Mouse (Mus musculus) myocyte (in vitro differentiated cells): ENCODE measurements at regions not wholly inside any gene's neighbourhood (a gene's known extent, or its start where the extent isn't known, plus 50 kb on each side); places are given as distances from the start of the nearest gene placed in this dataset.

Source experiments
- H3K27me3 ChIP-seq: one replicate; pipeline ENCODE4 v1.6.1; 2011; ENCODE audit not compliant: control insufficient read depth, insufficient read depth, insufficient read length
- H3K36me3 ChIP-seq: one replicate; pipeline ENCODE4 v1.6.1; 2011; ENCODE audit not compliant: control insufficient read depth, insufficient read depth
- H3K4me2 ChIP-seq: one replicate; pipeline ENCODE4 v1.6.1; 2011; ENCODE audit warnings: low read depth, control low read depth
- H3K4me3 ChIP-seq: one replicate; pipeline ENCODE4 v1.5.1; 2011; ENCODE audit warnings: mild to moderate bottlenecking, control low read depth, moderate library complexity
- H3K79me2 ChIP-seq: one replicate; pipeline ENCODE4 v1.6.1; 2011; ENCODE audit not compliant: control insufficient read depth, insufficient read depth
- H3ac ChIP-seq: one replicate; pipeline ENCODE4 v1.6.1; 2011; ENCODE audit not compliant: control insufficient read depth, insufficient read length
- CEBPB ChIP-seq: IDR thresholded peaks from 2 replicates; pipeline ENCODE4 v1.6.1; 2011; ENCODE audit warnings: mild to moderate bottlenecking, moderate library complexity; ENCODE audit not compliant: poor library complexity, insufficient read depth, severe bottlenecking
- E2F4 ChIP-seq: IDR thresholded peaks from one replicate; pipeline ENCODE4 v1.6.1; 2011; ENCODE audit warnings: mild to moderate bottlenecking, control low read depth, moderate library complexity; ENCODE audit not compliant: insufficient read depth
- MAX ChIP-seq: IDR thresholded peaks from one replicate; pipeline ENCODE4 v1.6.1; 2011; ENCODE audit warnings: low read depth, mild to moderate bottlenecking, control low read depth
- MYOD1 ChIP-seq, 3 experiments: IDR thresholded peaks; one replicate each; pipeline ENCODE4 v1.6.1; 2011; ENCODE audit warnings: control low read depth in 2 of 3, low read depth in 2 of 3, mild to moderate bottlenecking in 2 of 3, moderate library complexity in 1 of 3; ENCODE audit not compliant: insufficient read length in 2 of 3, control insufficient read depth in 1 of 3
- MYOG ChIP-seq, 3 experiments: IDR thresholded peaks; one replicate each; pipeline ENCODE4 v1.6.1; 2011; ENCODE audit warnings: control low read depth in 2 of 3, low read depth in 2 of 3, mild to moderate bottlenecking in 2 of 3; ENCODE audit not compliant: insufficient read length in 2 of 3, control insufficient read depth in 1 of 3, insufficient read depth in 1 of 3
- POLR2A ChIP-seq: IDR thresholded peaks from one replicate; pipeline ENCODE4 v1.6.1; 2011; ENCODE audit warnings: low read depth, mild to moderate bottlenecking, control low read depth, moderate library complexity; ENCODE audit not compliant: insufficient read length
- POLR2AphosphoS2 ChIP-seq: IDR thresholded peaks from one replicate; pipeline ENCODE4 v1.6.1; 2011; ENCODE audit warnings: low read depth, control low read depth; ENCODE audit not compliant: insufficient read length
- REST ChIP-seq: IDR thresholded peaks from one replicate; pipeline ENCODE4 v1.6.1; 2011; ENCODE audit warnings: mild to moderate bottlenecking, control low read depth, moderate library complexity; ENCODE audit not compliant: insufficient read depth, insufficient read length
- SRF ChIP-seq: IDR thresholded peaks from one replicate; pipeline ENCODE4 v1.6.1; 2011; ENCODE audit warnings: low read depth; ENCODE audit not compliant: control insufficient read depth, insufficient read length
- TCF12 ChIP-seq: IDR thresholded peaks from one replicate; pipeline ENCODE4 v1.6.1; 2011; ENCODE audit warnings: mild to moderate bottlenecking, control low read depth; ENCODE audit not compliant: poor library complexity, insufficient read depth, severe bottlenecking
- TCF3 ChIP-seq: IDR thresholded peaks from one replicate; pipeline ENCODE4 v1.6.1; 2011; ENCODE audit warnings: low read depth, control low read depth; ENCODE audit not compliant: insufficient read length
- USF1 ChIP-seq: IDR thresholded peaks from one replicate; pipeline ENCODE4 v1.6.1; 2011; ENCODE audit warnings: low read depth, mild to moderate bottlenecking, control low read depth, moderate library complexity

- H3K4me3 ChIP-seq: no peak overlapping the region
- no peak overlapping the region for H3K4me2 ChIP-seq
- H3ac ChIP-seq: no peak overlapping the region
- TF ChIP-seq E2F4 (no peak), MYOD1 (IDR thresholded peaks at IDR 0.05; ENCODE audit: control insufficient read depth in 1 of 3, insufficient read length in 2 of 3, low read depth in 2 of 3) (no peak), CEBPB (no peak)
- no peaks in the 10 kb centered on the region for H3K27me3 ChIP-seq
- no peaks in the 10 kb centered on the region for H3K36me3 ChIP-seq
- H3K79me2 ChIP-seq: no peaks in the 10 kb centered on the region
These were observed 122.0 kb downstream of the Olfr1505 start for GRCm38 (mm10) chr19:14035371-14035770.

DNA sequence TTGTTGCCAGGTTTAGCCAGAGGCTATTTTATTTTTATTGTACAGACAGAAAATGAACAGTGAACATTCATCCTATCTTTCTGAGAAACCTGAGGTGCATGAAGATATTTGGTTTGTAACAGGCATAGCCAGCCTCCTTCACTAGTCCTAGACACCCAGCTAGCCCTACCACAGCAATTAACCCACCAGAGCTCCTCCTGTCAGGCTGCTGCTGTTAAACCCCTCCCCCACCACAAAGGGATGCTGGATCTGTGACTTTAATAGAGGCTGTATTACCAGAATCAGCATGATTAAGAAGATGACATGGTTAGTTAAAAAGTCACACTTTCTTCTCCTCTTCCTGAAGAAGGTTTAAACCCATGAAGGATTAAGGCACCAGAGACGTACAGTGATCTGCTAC is 122.5 kb downstream of the Olfr1505 start:
- no peaks in the 10 kb centered on the region for H3K36me3 ChIP-seq
- H3K79me2 ChIP-seq: no peaks in the 10 kb centered on the region
- H3K4me3 ChIP-seq: no peak overlapping the region
- H3K4me2 ChIP-seq: no peak overlapping the region
- H3K27me3 ChIP-seq: no peaks in the 10 kb centered on the region
- H3ac ChIP-seq: no peak overlapping the region
- no peak for TF ChIP-seq TCF12
- TF ChIP-seq TCF3: no peak
- no peak for TF ChIP-seq MYOD1 (IDR thresholded peaks at IDR 0.05; ENCODE audit: control insufficient read depth in 1 of 3, insufficient read length in 2 of 3, low read depth in 2 of 3)
- TF ChIP-seq POLR2AphosphoS2: no peak
- TF ChIP-seq USF1: no peak
- TF ChIP-seq SRF: no peak
- TF ChIP-seq MAX: no peak
- TF ChIP-seq REST: no peak
- no peak for TF ChIP-seq MYOG (IDR thresholded peaks at IDR 0.05; ENCODE audit: control insufficient read depth in 1 of 3, insufficient read depth in 1 of 3, insufficient read length in 2 of 3, low read depth in 2 of 3)
- TF ChIP-seq E2F4: no peak
- TF ChIP-seq POLR2A: no peak
- no peak for TF ChIP-seq CEBPB

GRCm38 (mm10) chr19:14036750-14037149 is 123.4 kb downstream of the Olfr1505 start:
- H3K36me3 ChIP-seq: no peaks in the 10 kb centered on the region
- TF ChIP-seq REST (no peak), MYOD1 (IDR thresholded peaks at IDR 0.05; ENCODE audit: control insufficient read depth in 1 of 3, insufficient read length in 2 of 3, low read depth in 2 of 3) (no peak), MAX (no peak), TCF3 (no peak), POLR2AphosphoS2 (no peak), TCF12 (no peak), E2F4 (no peak), USF1 (no peak), MYOG (IDR thresholded peaks at IDR 0.05; ENCODE audit: control insufficient read depth in 1 of 3, insufficient read depth in 1 of 3, insufficient read length in 2 of 3, low read depth in 2 of 3) (no peak), POLR2A (no peak), SRF (no peak), CEBPB (no peak)
- H3K79me2 ChIP-seq: no peaks in the 10 kb centered on the region
- no peak overlapping the region for H3K4me3 ChIP-seq
- H3K27me3 ChIP-seq: no peaks in the 10 kb centered on the region
- H3K4me2 ChIP-seq: no peak overlapping the region
- H3ac ChIP-seq: no peak overlapping the region

DNA sequence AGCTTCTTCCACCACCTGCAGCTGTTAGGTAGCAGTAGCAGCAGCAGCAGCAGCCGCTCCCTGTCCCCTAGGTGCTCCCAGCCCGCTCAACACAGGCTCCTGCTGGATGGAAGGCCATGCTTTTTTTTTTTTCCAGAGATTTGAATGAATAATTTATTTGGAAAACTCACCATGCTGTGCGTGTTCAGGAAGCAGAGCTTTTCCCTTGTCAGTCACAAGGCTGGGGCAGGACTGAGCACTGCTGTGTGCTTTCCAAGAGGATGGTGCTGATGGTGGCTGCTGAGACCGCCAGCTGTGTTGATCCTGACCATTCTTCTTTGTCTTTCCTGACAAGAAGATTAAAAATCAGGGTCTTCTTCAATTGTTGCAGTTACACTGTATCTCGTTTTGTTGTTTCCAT is 129.4 kb downstream of the Olfr1505 start:
- no peaks in the 10 kb centered on the region for H3K79me2 ChIP-seq
- no peaks in the 10 kb centered on the region for H3K36me3 ChIP-seq
- H3K4me2 ChIP-seq: no peak overlapping the region
- H3K27me3 ChIP-seq: no peaks in the 10 kb centered on the region
- TF ChIP-seq E2F4 (no peak), MYOD1 (IDR thresholded peaks at IDR 0.05; ENCODE audit: control insufficient read depth in 1 of 3, insufficient read length in 2 of 3, low read depth in 2 of 3) (no peak), CEBPB (no peak), USF1 (no peak), TCF12 (no peak), TCF3 (no peak), SRF (no peak), MYOG (IDR thresholded peaks at IDR 0.05; ENCODE audit: control insufficient read depth in 1 of 3, insufficient read depth in 1 of 3, insufficient read length in 2 of 3, low read depth in 2 of 3) (no peak), POLR2A (no peak), POLR2AphosphoS2 (no peak), REST (no peak)
- H3K4me3 ChIP-seq: no peak overlapping the region
- H3ac ChIP-seq: no peak overlapping the region

DNA sequence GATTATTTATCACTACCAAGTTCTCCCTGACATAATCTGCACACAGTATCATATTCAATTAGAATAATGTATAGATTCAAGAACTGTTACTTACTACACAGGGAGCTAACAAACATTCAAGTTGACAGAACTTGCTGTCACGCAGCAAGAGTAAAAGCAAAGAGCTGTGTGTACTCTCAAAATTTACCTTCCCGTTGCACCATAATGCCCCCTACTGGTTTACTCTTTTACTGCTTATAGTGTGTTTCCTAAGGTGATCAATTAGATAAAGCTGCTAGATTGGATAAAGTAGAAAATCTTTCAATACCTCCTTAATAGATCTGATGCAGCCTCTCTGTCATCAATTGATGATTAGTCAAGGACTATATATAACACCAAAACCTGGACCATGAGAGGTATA is 132.1 kb downstream of the Olfr1505 start:
- no peaks in the 10 kb centered on the region for H3K36me3 ChIP-seq
- H3K27me3 ChIP-seq: no peaks in the 10 kb centered on the region
- H3K4me3 ChIP-seq: no peak overlapping the region
- TF ChIP-seq CEBPB: no peak
- no peak for TF ChIP-seq MAX
- no peak for TF ChIP-seq E2F4
- no peak for TF ChIP-seq TCF12
- TF ChIP-seq MYOG (IDR thresholded peaks at IDR 0.05; ENCODE audit: control insufficient read depth in 1 of 3, insufficient read depth in 1 of 3, insufficient read length in 2 of 3, low read depth in 2 of 3): no peak
- no peak for TF ChIP-seq REST
- no peak for TF ChIP-seq TCF3
- no peak for TF ChIP-seq POLR2A
- no peak for TF ChIP-seq USF1
- TF ChIP-seq MYOD1 (IDR thresholded peaks at IDR 0.05; ENCODE audit: control insufficient read depth in 1 of 3, insufficient read length in 2 of 3, low read depth in 2 of 3): no peak
- no peak for TF ChIP-seq SRF
- no peak for TF ChIP-seq POLR2AphosphoS2
- no peak overlapping the region for H3ac ChIP-seq
- no peak overlapping the region for H3K4me2 ChIP-seq
- no peaks in the 10 kb centered on the region for H3K79me2 ChIP-seq
